Mouse (Mus musculus) liver, embryonic 14.5 days (tissue): Measurements from ENCODE around the gene Prr12. TPM values are rescaled to one million over a fixed set of nuclear protein-coding genes. Genes with fewer than 3 reads are reported as not detected.
A peak's percentile ranks its signal among the peaks of the same experiment; 100 is the strongest.

Experiments used
- ATAC-seq: fragments of 200-750 bp; cut with Nextera tagmentation; 2 replicates; pipeline ENCODE4 v1.8.0; 2017; ENCODE audit warnings: moderate number of reproducible peaks, mild to moderate bottlenecking, moderate library complexity; ENCODE audit not compliant: insufficient read depth
- DNase-seq, 3 experiments: peaks; one replicate each; pipeline ENCODE4 v3.0.0-alpha.2; 2012 to 2013; ENCODE audit warnings: low read depth in 3 of 3, low spot score in 3 of 3
- H3K27ac ChIP-seq: fragments of 300-500 bp; sonication (generic); 2 replicates; pipeline ENCODE4 v1.5.1; 2014; ENCODE audit warnings: moderate library complexity, mild to moderate bottlenecking, control low read depth, inconsistent platforms
- H3K27me3 ChIP-seq: fragments of 300-500 bp; sonication (generic); 2 replicates; pipeline ENCODE4 v1.6.1; 2014; ENCODE audit warnings: mild to moderate bottlenecking, low read length, moderate library complexity; ENCODE audit not compliant: control insufficient read depth, insufficient read depth
- H3K36me3 ChIP-seq: fragments of 300-500 bp; sonication (generic); replicated peaks from 2 replicates; pipeline ENCODE4 v1.6.1; 2014; ENCODE audit warnings: low read depth; ENCODE audit not compliant: control insufficient read depth, insufficient read depth
- H3K4me1 ChIP-seq, 2 experiments: fragments of 200-500 bp in 1 of 2; fragments of 300-500 bp in 1 of 2; sonication (generic) in 1 of 2; replicated peaks; 2 replicates each; pipeline ENCODE4 v1.6.1; 2012 to 2014; ENCODE audit warnings: antibody characterized with exemption in 1 of 2, inconsistent platforms in 1 of 2, low read length in 1 of 2; ENCODE audit not compliant: control insufficient read depth in 2 of 2, insufficient read depth in 2 of 2
- H3K4me2 ChIP-seq: fragments of 300-500 bp; sonication (generic); 2 replicates; pipeline ENCODE4 v1.6.1; 2014; ENCODE audit warnings: low read depth, mild to moderate bottlenecking, control low read depth, moderate library complexity
- H3K4me3 ChIP-seq, 2 experiments: fragments of 200-500 bp in 1 of 2; fragments of 300-500 bp in 1 of 2; sonication (generic) in 1 of 2; 2 replicates each; pipeline ENCODE4 v1.5.1; 2012 to 2014; ENCODE audit warnings: low read depth in 2 of 2, low read length in 2 of 2, mild to moderate bottlenecking in 2 of 2, control low read depth in 1 of 2, inconsistent platforms in 1 of 2, moderate library complexity in 1 of 2; ENCODE audit not compliant: insufficient read depth in 1 of 2
- H3K9ac ChIP-seq: fragments of 300-500 bp; sonication (generic); replicated peaks from 2 replicates; pipeline ENCODE4 v1.6.1; 2014; ENCODE audit warnings: mild to moderate bottlenecking, control low read depth, moderate library complexity
- H3K9me3 ChIP-seq: fragments of 300-500 bp; sonication (generic); 2 replicates; pipeline ENCODE4 v1.6.1; 2016; ENCODE audit warnings: low read length, mixed read lengths; ENCODE audit not compliant: control insufficient read depth
- CTCF ChIP-seq: IDR thresholded peaks from 2 replicates; pipeline ENCODE4 v1.5.1; 2016; ENCODE audit warnings: antibody characterized with exemption, low read depth, control low read depth
- EP300 ChIP-seq: IDR thresholded peaks from 2 replicates; pipeline ENCODE4 v1.6.1; 2016; ENCODE audit warnings: antibody characterized with exemption, low read depth
- WGBS: fragments of 180-500 bp; shearing (Covaris S2); extraction: QIAGEN DNeasy Blood & Tissue Kit; methylation state at CpG from one replicate; pipeline ENCODE4 v1.1.7; 2014; ENCODE audit not compliant: insufficient replicate concordance; 5-methylcytosine and 5-hydroxymethylcytosine counted together
- polyA plus RNA-seq, 2 experiments: library from polyadenylated mRNA; depleted of rRNA in 1 of 2; stranded (reverse) in 1 of 2; unstranded in 1 of 2; fragments of >200 nt; fragmentation: Nextera tagmentation in 1 of 2; extraction: Ambion mirVana in 1 of 2; gene quantifications; 2 replicates each; pipeline versions ENCODE4 v1.2.1 to v1.2.3; 2012 to 2014

Gene Prr12
- polyA plus RNA-seq, 2 experiments: 1.9 to 2.6 TPM

DNA sequence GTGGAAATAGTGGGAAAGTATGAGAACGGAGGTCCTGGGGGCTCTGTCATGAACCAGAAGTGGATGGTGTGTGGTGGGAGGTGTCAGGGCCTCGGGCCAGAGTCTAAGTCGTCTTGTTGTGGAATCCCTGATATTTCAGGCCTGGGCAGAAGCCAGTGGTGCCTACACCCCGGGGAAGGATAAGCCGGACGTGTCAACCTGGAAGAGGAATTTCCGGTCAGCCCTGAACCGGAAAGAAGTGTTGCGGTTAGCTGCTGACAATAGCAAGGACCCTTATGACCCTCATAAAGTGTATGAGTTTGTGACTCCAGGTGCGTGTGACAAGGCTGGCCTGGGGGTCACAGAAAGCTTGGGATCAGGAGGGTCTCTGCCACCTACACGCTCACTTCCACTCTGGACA lies 52.9 kb downstream of the Prr12 start:
- peak overlapping the region; percentile 99; the same call in 1 of the 2 replicates for H3K4me2 ChIP-seq
- peaks cover 7 to 11% of the 10 kb centered on the region in 2 experiments; a peak in 3 of 4 replicates for H3K4me1 ChIP-seq
- H3K27me3 ChIP-seq: no peaks in the 10 kb centered on the region
- H3K27ac ChIP-seq: no peak overlapping the region
- no peaks in the 10 kb centered on the region for H3K9me3 ChIP-seq
- DNase-seq (no peak), ATAC-seq (no peak)
- 79% methylated on average over 11 of the region's 11 CpGs for WGBS
- no peak overlapping the region for H3K9ac ChIP-seq
- no peak overlapping the region for H3K4me3 ChIP-seq
- TF ChIP-seq CTCF: no peak
- no peak for TF ChIP-seq EP300
- H3K36me3 ChIP-seq: peaks cover 43% of the 10 kb centered on the region

DNA sequence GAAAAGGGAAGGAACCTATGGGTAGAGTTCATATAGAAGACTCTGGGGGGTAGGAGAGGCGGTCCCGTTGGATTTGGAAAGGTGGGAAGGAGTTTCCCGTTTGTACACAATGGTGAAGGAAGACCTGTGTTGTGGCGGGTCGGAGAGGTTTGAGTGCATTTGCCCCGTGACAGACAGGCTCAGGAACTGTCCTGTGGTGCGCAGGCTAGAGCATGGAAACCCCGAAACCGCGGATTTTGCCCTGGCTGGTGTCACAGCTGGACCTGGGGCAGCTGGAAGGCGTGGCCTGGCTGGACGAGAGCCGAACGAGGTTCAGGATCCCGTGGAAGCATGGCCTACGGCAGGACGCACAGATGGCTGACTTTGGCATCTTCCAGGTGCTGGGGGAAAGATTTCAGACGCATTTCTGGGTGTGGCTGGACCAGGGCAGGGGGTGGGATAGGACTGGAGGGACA lies 54.2 kb downstream of the Prr12 start, which contains the start of gene Bcl2l12:
Gene Bcl2l12 (minus strand): TSS at position 212 of the 455 bp plus-strand sequence.
- DNase-seq (peak in 1 of 3 experiments; percentile 50), ATAC-seq (peak; percentile 5; the same call in 1 of the 2 replicates)
- Histone ChIP-seq H3K9me3 (no peaks in the 10 kb centered on the region), H3K9ac (peak within 1 kb of the TSS; percentile 83), H3K4me2 (peak within 1 kb of the TSS; percentile 99), H3K27ac (peak within 1 kb of the TSS; percentile 91), H3K27me3 (no peaks in the 10 kb centered on the region), H3K4me3 (peak within 1 kb of the TSS; percentile 74 to 81), H3K4me1 (peaks cover 7 to 11% of the 10 kb centered on the region in 2 experiments; a peak in 3 of 4 replicates), H3K36me3 (peaks cover 36% of the 10 kb centered on the region)
- TF ChIP-seq CTCF (no peak), EP300 (no peak)
- under 1% methylated on average over 18 of the region's 18 CpGs for WGBS

DNA sequence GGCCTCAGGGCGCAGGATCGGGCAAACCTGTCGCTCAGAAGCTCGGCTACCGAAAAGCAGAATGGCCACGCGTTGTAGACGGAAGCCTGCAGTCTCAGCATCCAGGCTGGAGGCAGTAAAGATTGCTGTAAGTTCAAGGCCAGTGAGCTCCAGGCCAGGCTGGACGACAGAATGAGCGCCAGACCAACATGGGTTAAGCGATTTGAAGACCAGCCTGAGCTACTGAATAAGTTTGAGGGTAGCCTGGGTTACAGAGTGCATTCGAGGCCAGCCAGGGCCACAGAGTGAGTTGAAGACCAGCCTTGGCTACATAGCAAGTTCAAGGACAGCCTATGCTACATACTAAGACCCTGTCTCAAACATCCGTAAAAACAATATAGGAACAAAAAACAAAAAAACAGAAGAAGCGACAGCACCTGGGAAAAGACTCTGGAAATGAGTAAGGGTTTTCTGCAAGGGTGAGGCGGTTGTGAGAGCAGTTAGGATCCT lies 54.7 kb downstream of the Prr12 start:
- ATAC-seq (peak; percentile 3; the same call in 1 of the 2 replicates), DNase-seq (no peak)
- no peaks in the 10 kb centered on the region for H3K9me3 ChIP-seq
- peaks cover 31% of the 10 kb centered on the region for H3K36me3 ChIP-seq
- peaks cover 7 to 11% of the 10 kb centered on the region in 2 experiments; a peak in 3 of 4 replicates for H3K4me1 ChIP-seq
- peak overlapping the region; percentile 74 to 81 for H3K4me3 ChIP-seq
- WGBS: 2% methylated on average over 15 of the region's 15 CpGs
- H3K4me2 ChIP-seq: peak overlapping the region; percentile 99
- TF ChIP-seq EP300 (no peak), CTCF (no peak)
- peak overlapping the region; percentile 91 for H3K27ac ChIP-seq
- no peaks in the 10 kb centered on the region for H3K27me3 ChIP-seq
- peak overlapping the region; percentile 83 for H3K9ac ChIP-seq

DNA sequence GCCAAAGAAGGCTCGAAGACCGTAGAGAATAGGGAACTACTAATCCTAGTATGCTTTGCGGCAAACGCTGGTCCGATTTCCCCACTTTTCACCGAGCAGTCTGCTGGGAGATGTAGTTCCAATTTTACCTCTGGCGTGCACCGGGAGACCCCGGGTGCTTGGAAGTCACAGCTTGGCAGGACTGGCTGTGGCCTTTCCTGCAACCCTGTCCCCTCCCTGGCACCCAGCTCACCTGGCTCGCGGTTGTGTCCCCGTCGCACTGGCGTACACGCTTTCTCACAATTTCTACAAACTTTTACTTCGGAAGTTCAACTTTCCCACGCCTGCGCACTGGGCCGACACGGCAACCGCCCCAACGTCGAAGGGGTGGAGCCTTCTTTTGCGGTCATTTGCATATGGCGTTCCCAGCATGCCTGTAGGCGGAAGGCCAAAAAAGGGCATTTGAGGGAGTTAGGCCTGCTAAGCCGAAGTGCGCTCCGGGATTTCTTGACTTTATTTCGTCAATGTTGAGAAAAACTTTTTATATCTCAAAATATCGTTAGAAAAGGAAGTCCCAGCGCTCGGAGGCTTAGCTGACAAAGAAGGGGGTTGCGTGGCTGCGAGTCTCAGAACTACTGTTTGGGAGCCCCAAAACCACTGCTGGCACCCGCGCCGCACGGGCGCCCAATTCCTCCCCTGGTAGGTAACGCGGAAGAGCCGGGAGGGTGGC lies 55.3 kb downstream of the Prr12 start, which contains the start of gene Irf3:
Gene Irf3 (plus strand): TSS at position 418 of the 709 bp plus-strand sequence.
- Histone ChIP-seq H3K9me3 (no peaks in the 10 kb centered on the region), H3K36me3 (peaks cover 28% of the 10 kb centered on the region), H3K9ac (peak within 1 kb of the TSS; percentile 83), H3K27me3 (no peaks in the 10 kb centered on the region), H3K4me3 (peak within 1 kb of the TSS; percentile 81 to 83), H3K27ac (peak within 1 kb of the TSS; percentile 91), H3K4me1 (peaks cover 7 to 11% of the 10 kb centered on the region in 2 experiments; a peak in 3 of 4 replicates), H3K4me2 (peak within 1 kb of the TSS; percentile 99)
- WGBS: under 1% methylated on average over 43 of the region's 43 CpGs
- peak; percentile 94 for ATAC-seq
- DNase-seq: peak; percentile 94 to 96 (median 95)
- TF ChIP-seq CTCF (no peak), EP300 (no peak)

DNA sequence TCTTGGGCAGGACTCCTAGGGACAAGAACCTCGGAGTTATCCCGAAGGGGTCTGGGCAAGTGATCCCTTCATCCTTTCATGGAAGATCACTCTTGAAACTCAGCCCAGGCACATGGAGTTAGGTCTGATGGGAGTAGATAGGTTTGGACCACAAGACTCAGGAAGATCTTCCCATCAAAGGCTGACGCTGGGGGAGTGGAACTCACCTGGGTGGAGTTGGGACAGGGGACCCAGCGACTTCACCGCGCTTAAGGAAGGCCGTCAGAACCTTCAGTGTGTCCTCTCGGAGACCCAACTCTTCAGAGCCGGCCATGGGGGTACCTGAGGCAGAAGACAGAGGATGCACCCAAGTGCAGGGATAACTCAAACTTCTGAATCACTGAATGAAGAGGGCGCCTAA lies 56.0 kb downstream of the Prr12 start:
- Histone ChIP-seq H3K4me3 (peak overlapping the region; percentile 81 to 83), H3K36me3 (peaks cover 24% of the 10 kb centered on the region), H3K4me2 (peak overlapping the region; percentile 99), H3K27me3 (no peaks in the 10 kb centered on the region), H3K4me1 (peaks cover 7 to 11% of the 10 kb centered on the region in 2 experiments; a peak in 3 of 4 replicates), H3K27ac (no peak overlapping the region; the same call in 1 of the 2 replicates), H3K9ac (peak overlapping the region; percentile 83), H3K9me3 (no peaks in the 10 kb centered on the region)
- DNase-seq: no peak
- no peak for ATAC-seq
- 11% methylated on average over 10 of the region's 10 CpGs for WGBS
- TF ChIP-seq CTCF (no peak), EP300 (no peak)
